Mouse (Mus musculus) brain, embryonic 14.5 days (tissue): ENCODE results near the gene Cplx3.

Experiments
- CTCF ChIP-seq: fragments of 200-500 bp; IDR thresholded peaks from 2 replicates; pipeline ENCODE4 v1.5.1; 2012; ENCODE audit warnings: inconsistent platforms, mild to moderate bottlenecking, moderate library complexity, borderline replicate concordance; ENCODE audit not compliant: insufficient read depth, insufficient read length; ENCODE audit errors: extremely low read depth
- POLR2A ChIP-seq: fragments of 200-500 bp; IDR thresholded peaks from 2 replicates; pipeline ENCODE4 v1.6.1; 2012; ENCODE audit warnings: mild to moderate bottlenecking, inconsistent platforms, borderline replicate concordance; ENCODE audit not compliant: poor library complexity, insufficient read depth, insufficient read length, severe bottlenecking; ENCODE audit errors: extremely low read depth

DNA sequence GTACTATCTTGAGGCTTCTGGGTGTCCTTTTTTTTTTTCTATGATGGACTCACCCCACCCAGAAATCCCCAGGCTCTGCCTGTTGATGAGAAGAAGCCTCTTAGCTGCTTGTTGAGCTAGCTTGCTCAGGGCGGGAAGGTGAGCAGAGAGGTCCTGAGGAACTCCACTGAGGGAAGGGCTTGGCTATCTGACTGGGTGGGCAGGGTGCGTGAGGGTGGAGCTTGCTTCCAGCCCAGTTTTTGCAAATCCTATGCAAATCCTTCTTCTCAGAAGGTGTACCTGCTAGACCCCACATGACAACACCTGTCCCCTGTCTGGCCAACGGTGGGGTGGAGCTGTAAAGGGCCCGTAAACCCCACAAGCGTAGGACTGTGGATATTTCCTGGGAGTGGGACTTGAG is 47.2 kb upstream of the Cplx3 start, which contains the start of gene Csk:
- no peak for TF ChIP-seq POLR2A
- no peak for TF ChIP-seq CTCF
